Mouse (Mus musculus) thymus, adult 2 months (tissue): ENCODE data around the gene Ankrd12. TPM values are rescaled to one million over a fixed set of nuclear protein-coding genes. Genes with fewer than 3 reads are reported as not detected.
"Not testable (repeated sequence)": the region's sequence is repeated elsewhere in the genome, so short reads cannot be mapped to it uniquely, and the experiment has no call there.

Experiments used
- DNase-seq: peaks from one replicate; pipeline ENCODE4 v3.0.0; 2021
- H3K27ac ChIP-seq: fragments of 200-500 bp; 2 replicates; pipeline ENCODE4 v1.5.1; 2012; ENCODE audit warnings: low read length, control low read depth; ENCODE audit not compliant: control insufficient read depth, insufficient read depth
- H3K27me3 ChIP-seq: fragments of 200-500 bp; 2 replicates; pipeline ENCODE4 v1.6.1; 2012; ENCODE audit warnings: mild to moderate bottlenecking, low read length, moderate library complexity, mixed read lengths; ENCODE audit not compliant: control insufficient read depth, insufficient read depth
- H3K36me3 ChIP-seq: fragments of 200-500 bp; 2 replicates; pipeline ENCODE4 v1.6.1; 2012; ENCODE audit warnings: mild to moderate bottlenecking, low read length, moderate library complexity; ENCODE audit not compliant: control insufficient read depth, insufficient read depth
- H3K4me1 ChIP-seq: fragments of 200-500 bp; replicated peaks from 2 replicates; pipeline ENCODE4 v1.6.1; 2012; ENCODE audit warnings: low read length; ENCODE audit not compliant: control insufficient read depth, insufficient read depth
- H3K4me3 ChIP-seq: fragments of 200-500 bp; 2 replicates; pipeline ENCODE4 v1.5.1; 2012; ENCODE audit warnings: mild to moderate bottlenecking, low read length, control low read depth, moderate library complexity; ENCODE audit not compliant: control insufficient read depth, insufficient read depth
- CTCF ChIP-seq: fragments of 200-500 bp; IDR thresholded peaks from 2 replicates; pipeline ENCODE4 v1.5.1; 2012; ENCODE audit warnings: mild to moderate bottlenecking, control low read depth, low read length, moderate library complexity, borderline replicate concordance; ENCODE audit not compliant: control insufficient read depth, poor library complexity, insufficient read depth; ENCODE audit errors: extremely low read depth
- POLR2A ChIP-seq: fragments of 200-500 bp; IDR thresholded peaks from 2 replicates; pipeline ENCODE4 v1.6.1; 2012; ENCODE audit warnings: mild to moderate bottlenecking, low read length, control low read depth, moderate library complexity; ENCODE audit not compliant: control insufficient read depth, poor library complexity, insufficient read depth; ENCODE audit errors: extremely low read depth
- WGBS: fragments of 180-500 bp; shearing (Covaris S2); methylation state at CpG from one replicate; pipeline ENCODE4 v1.1.7; 2018; 5-methylcytosine and 5-hydroxymethylcytosine counted together
- polyA plus RNA-seq: library from polyadenylated mRNA; depleted of rRNA; stranded (reverse); fragments of >200 nt; gene quantifications from 2 replicates; pipeline ENCODE4 v1.2.3, GENCODE M21; 2012

The Ankrd12 gene
- polyA plus RNA-seq, 1 experiment = 7.9 TPM

DNA sequence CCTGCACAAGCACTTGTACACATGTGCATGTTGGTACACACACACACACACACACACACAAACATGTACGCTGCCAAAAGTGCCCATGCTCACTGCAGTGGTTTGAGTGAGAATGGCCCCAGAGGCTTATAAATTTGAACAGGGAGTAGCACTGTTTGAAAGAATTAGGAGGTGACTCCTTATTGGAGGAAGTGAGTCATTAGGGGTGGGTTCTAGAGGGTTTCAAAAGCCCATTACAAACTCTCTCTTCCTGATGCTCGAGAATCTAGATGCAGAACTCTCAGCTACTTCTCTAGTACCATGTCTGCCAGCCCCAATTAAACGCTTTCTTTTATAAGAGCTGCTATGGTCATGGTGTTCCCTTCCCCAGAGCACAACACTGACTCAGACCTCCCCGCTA is 28.1 kb downstream of the Ankrd12 start:
- no peak overlapping the region for H3K4me3 ChIP-seq
- no peak for DNase-seq
- WGBS = 86% methylated on average over 4 of the region's 4 CpGs
- H3K36me3 ChIP-seq = no peaks in the 10 kb centered on the region
- no peak overlapping the region for H3K27ac ChIP-seq
- no peak for TF ChIP-seq CTCF
- no peak for TF ChIP-seq POLR2A
- H3K4me1 ChIP-seq = no peaks in the 10 kb centered on the region
- no peaks in the 10 kb centered on the region for H3K27me3 ChIP-seq

DNA sequence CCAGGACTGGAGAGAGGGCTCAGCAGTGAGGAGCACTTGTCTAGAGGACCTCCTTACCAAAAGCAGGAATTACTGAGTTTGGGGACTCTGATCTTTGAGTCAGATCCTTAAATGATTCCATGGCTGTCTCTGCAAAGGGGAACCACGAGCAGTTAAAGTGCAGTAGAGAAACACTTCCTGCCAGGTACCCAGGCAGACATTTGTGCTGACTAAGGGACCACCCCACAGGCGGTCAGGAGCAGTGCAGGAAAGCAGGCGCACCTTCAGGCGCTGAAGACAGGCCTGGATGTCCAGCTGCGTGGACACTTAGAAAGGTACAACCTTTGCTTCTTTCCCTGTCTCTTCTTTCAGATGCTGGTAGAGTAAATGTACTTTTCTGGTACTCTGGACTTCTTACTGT is 28.7 kb downstream of the Ankrd12 start:
- Histone ChIP-seq H3K4me3 (no peak overlapping the region), H3K36me3 (no peaks in the 10 kb centered on the region), H3K4me1 (no peaks in the 10 kb centered on the region), H3K27me3 (no peaks in the 10 kb centered on the region), H3K27ac (no peak overlapping the region)
- 68% methylated on average over 5 of the region's 5 CpGs for WGBS
- no peak for TF ChIP-seq POLR2A
- no peak for TF ChIP-seq CTCF
- no peak for DNase-seq

DNA sequence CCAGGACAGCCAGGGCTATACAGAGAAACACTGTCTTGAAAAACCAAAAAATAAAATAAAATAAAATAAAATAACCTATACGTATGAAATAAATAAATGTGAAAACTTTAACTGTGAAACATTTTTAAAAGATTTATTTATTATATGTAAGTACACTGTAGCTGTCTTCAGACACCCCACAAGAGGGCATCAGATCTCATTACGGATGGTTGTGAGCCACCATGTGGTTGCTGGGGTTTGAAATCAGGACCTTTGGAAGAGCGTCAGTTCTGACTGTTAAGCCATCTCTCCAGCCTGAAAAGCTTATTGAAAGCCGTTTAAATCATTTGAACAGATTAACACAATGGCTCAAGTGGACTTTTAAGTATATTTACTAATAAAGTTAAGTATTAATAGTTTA is 33.2 kb downstream of the Ankrd12 start:
- H3K4me1 ChIP-seq, H3K27ac ChIP-seq, H3K4me3 ChIP-seq, H3K27me3 ChIP-seq, H3K36me3 ChIP-seq, DNase-seq: not testable (repeated sequence)
- WGBS = 96% methylated on average over 4 of the region's 4 CpGs

DNA sequence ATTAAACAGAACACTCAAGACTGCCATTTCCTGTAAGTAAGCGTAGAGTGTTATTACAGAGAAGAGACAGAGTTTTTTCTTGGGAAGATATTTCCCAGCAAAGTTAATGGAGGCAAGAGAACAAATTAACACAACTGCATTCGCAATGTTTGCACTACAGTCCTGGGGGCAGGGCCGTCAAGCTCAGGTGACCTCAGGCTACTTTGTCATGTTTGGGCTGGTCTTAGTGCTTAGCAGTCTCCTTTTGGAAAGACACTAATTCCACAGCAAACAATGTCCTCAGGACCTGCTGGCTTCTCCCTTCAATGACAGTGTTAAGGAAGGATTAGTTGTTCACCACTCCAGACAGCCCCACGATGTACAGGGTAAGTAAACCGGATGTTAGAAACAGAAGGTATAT is 35.9 kb downstream of the Ankrd12 start:
- Histone ChIP-seq H3K27me3 (no peaks in the 10 kb centered on the region), H3K4me1 (no peaks in the 10 kb centered on the region), H3K36me3 (peaks cover 14% of the 10 kb centered on the region; the same call in 1 of the 2 replicates), H3K4me3 (no peak overlapping the region), H3K27ac (no peak overlapping the region)
- no peak for TF ChIP-seq POLR2A
- TF ChIP-seq CTCF = no peak
- DNase-seq = no peak
- WGBS = 92% methylated on average over 5 of the region's 5 CpGs

DNA sequence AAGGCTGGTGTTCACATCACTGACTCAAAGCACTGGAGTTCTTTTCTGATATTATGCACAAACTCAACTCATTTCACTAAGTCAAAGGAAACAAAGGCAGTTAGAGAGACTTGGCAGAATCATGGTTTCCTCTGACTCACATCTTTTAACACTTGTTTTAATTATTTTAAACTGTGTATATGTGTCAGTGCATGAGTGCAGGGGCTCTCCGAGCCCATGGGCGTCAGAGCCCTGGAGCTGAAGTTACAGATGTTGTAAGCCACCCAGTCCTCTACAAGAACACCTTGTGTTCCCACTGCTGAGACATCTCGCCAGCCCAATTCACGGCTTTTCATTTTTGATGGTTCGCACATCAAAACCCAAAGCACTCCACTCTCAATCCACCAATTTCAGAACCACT is 43.6 kb downstream of the Ankrd12 start:
- Histone ChIP-seq H3K36me3 (peaks cover 20% of the 10 kb centered on the region; the same call in 1 of the 2 replicates), H3K27me3 (no peaks in the 10 kb centered on the region), H3K4me1 (no peaks in the 10 kb centered on the region), H3K27ac (no peak overlapping the region), H3K4me3 (no peak overlapping the region)
- whole genome bisulfite sequencing = 95% methylated on average over 5 of the region's 5 CpGs
- TF ChIP-seq POLR2A (no peak), CTCF (no peak)
- DNase-seq = no peak

DNA sequence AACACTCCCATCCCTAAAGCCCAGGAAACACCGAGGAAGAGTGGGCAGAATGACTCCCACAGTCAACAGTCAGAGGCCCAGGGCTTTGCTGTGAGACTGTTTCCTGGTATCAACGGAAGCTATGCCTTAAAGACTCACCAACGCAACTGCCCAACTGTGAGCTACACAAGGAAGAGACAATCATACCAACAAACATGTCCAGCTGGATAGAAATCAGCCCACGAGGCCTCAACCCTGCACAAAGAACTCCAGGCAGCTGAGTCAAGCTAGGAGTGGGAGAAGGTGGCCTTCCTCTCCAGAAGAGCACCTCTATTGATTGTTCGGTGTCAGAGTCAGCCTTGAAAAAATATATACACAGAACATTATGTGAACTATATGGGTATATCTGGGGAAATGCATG is 44.9 kb downstream of the Ankrd12 start:
- WGBS = 95% methylated on average over 5 of the region's 5 CpGs
- no peak overlapping the region for H3K27ac ChIP-seq
- no peak for TF ChIP-seq CTCF
- no peak for TF ChIP-seq POLR2A
- H3K36me3 ChIP-seq = peaks cover 18% of the 10 kb centered on the region; the same call in 1 of the 2 replicates
- no peaks in the 10 kb centered on the region for H3K27me3 ChIP-seq
- H3K4me1 ChIP-seq = no peaks in the 10 kb centered on the region
- no peak overlapping the region for H3K4me3 ChIP-seq
- no peak for DNase-seq

DNA sequence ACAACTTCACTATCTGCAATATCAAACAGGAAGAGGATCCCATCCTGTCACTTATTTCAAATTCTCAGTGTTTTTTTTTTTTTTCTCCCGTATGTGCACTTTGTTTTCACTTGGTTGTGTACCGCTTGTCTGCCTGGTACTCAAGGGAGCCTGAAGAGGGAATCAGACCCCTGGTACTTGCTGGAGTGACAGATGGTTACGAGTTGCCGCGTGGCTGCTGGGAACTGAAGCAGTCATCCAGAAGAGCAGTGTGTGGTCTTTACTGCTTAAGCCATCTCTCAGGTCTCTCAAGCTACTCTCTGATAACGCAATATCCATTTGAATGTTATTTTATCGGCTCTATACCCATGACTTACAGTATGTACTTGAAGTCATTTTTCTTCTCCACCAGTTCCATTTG is 52.7 kb downstream of the Ankrd12 start:
- DNase-seq = no peak

More for the DNA sequence above, 52.7 kb downstream of the Ankrd12 start:
- 96% methylated on average over 7 of the region's 7 CpGs for WGBS
- no peak overlapping the region for H3K4me3 ChIP-seq
- H3K4me1 ChIP-seq = no peaks in the 10 kb centered on the region
- no peak overlapping the region for H3K27ac ChIP-seq
- peaks cover 17% of the 10 kb centered on the region for H3K36me3 ChIP-seq
- H3K27me3 ChIP-seq = no peaks in the 10 kb centered on the region
- TF ChIP-seq CTCF = no peak
- no peak for TF ChIP-seq POLR2A
